Comparison of ENCODE assay signal across 31 mouse cellular contexts in the genomic region with DNA sequence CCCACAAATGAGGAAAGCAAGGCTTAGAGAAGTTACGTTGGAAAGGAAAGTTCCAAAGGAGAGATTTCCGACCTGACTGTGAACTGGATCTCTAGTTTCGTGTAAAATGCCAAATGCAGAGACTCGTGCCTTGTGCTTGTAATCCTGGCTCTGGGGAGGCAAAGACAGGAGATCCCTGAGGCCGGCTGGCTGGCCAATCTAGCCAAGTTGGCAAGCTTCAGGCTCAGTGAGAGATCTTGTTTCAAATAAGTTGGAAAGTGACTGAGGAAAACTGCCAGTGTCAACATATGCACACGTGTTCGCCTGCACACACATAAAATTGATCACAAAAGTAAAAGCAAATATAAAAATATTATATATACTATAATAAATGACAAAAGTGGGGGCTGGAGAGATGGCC. TPM values are rescaled to one million over a fixed set of nuclear protein-coding genes. Genes with fewer than 3 reads are reported as not detected.
DNase-seq lines count a peak whose midpoint lies in the region; ATAC-seq lines count a peak whose summit lies in the region.
"Had no signal": no experiment of that assay in that cellular context is flagged by ENCODE, and none has a peak within 500 bp of the region (broad histone marks: within the 10 kb centered on the region; RNA-seq: fewer than 3 reads in every experiment).

No protein-coding gene starts in this region.

- no peaks in the 10 kb centered on the region for H3K27me3 ChIP-seq in heart, embryonic 12.5 days (replicated peaks)
- H3K27me3 ChIP-seq: forebrain, embryonic 15.5 days; heart, embryonic 13.5 days; hindbrain, embryonic 12.5 days; limb, embryonic 13.5 days; neural tube, embryonic 15.5 days; stomach, embryonic 15.5 days had no signal

- no peak overlapping the region for H3K9ac ChIP-seq in heart, embryonic 12.5 days
- H3K9ac ChIP-seq: forebrain, embryonic 15.5 days; heart, embryonic 13.5 days; hindbrain, embryonic 12.5 days; limb, embryonic 13.5 days; liver, embryonic 14.5 days; lung, embryonic 14.5 days; neural tube, embryonic 15.5 days; stomach, embryonic 15.5 days had no signal

- H3K4me1 ChIP-seq in heart, embryonic 12.5 days (replicated peaks): no peaks in the 10 kb centered on the region
- H3K4me1 ChIP-seq: forebrain, embryonic 15.5 days; heart, embryonic 13.5 days; hindbrain, embryonic 12.5 days; limb, embryonic 13.5 days; midbrain, embryonic 10.5 days; neural tube, embryonic 15.5 days; stomach, embryonic 15.5 days had no signal

- DNase-seq in adrenal gland, postnatal 14 days: peak; percentile 56
- no peak for DNase-seq in adrenal gland, postnatal 25 days
- DNase-seq in heart, adult 11 months: peak; percentile 91
- DNase-seq in fibroblast of lung, adult 2 months (ENCODE audit: low read depth): peak; percentile 51
- peak; percentile 67 for DNase-seq in skeletal muscle tissue, adult 2 months (ENCODE audit: low read depth, low spot score)
- DNase-seq in MN1 (ENCODE audit: low spot score): no peak
- DNase-seq: adrenal gland, adult 2 months; cerebellum, adult 8-10 months; heart, adult 18-20 months; kidney, postnatal 25 days; layer of hippocampus, postnatal 36 days; lung, embryonic 14.5 days; right cerebral cortex, adult 18-20 months; right cerebral cortex, postnatal 4 days; thymus, postnatal 36 days had no signal

- peaks cover 96% of the 10 kb centered on the region for H3K36me3 ChIP-seq in heart, embryonic 12.5 days

- no peak overlapping the region for H3K4me3 ChIP-seq in heart, embryonic 12.5 days
- H3K4me3 ChIP-seq: forebrain, embryonic 15.5 days; heart, embryonic 13.5 days; hindbrain, embryonic 12.5 days; layer of hippocampus, adult 2 months; limb, embryonic 13.5 days; midbrain, embryonic 10.5 days; neural tube, embryonic 15.5 days; stomach, embryonic 15.5 days had no signal

- no peak for ATAC-seq in heart, embryonic 12.5 days (ENCODE audit: insufficient number of reproducible peaks, low FRiP score)
- ATAC-seq: forebrain, embryonic 15.5 days; intestine, postnatal 0 days; midbrain, embryonic 16.5 days had no signal

- 87% methylated on average over 7 of the region's 7 CpGs for WGBS in heart, embryonic 12.5 days

- no peak overlapping the region for H3K4me2 ChIP-seq in heart, embryonic 12.5 days
- H3K4me2 ChIP-seq: forebrain, embryonic 15.5 days; heart, embryonic 13.5 days; hindbrain, embryonic 12.5 days; limb, embryonic 13.5 days; lung, embryonic 14.5 days; neural tube, embryonic 15.5 days; stomach, embryonic 15.5 days had no signal

- H3K27ac ChIP-seq in heart, embryonic 12.5 days (ENCODE audit: poor library complexity, severe bottlenecking): no peak overlapping the region
- H3K27ac ChIP-seq: forebrain, embryonic 15.5 days; heart, embryonic 13.5 days; hindbrain, embryonic 12.5 days; layer of hippocampus, adult 2 months; limb, embryonic 13.5 days; liver, embryonic 14.5 days; midbrain, embryonic 10.5 days; neural tube, embryonic 15.5 days; stomach, embryonic 15.5 days had no signal

- H3K9me3 ChIP-seq in heart, embryonic 12.5 days (replicated peaks): no peaks in the 10 kb centered on the region
- H3K9me3 ChIP-seq: forebrain, embryonic 15.5 days; heart, embryonic 13.5 days; hindbrain, embryonic 12.5 days; limb, embryonic 13.5 days; midbrain, embryonic 10.5 days; neural tube, embryonic 15.5 days; stomach, embryonic 15.5 days had no signal

RNA-seq across cellular contexts. Expression of gene Hsf5, which starts 7.7 kb away (rescaled TPM):
- not detected in 2 replicates for total RNA-seq in adrenal gland, postnatal 14 days (2021)
- total RNA-seq in adrenal gland, postnatal 25 days (2021): 0.09 and 0.24 TPM in 2 replicates
- polyA plus RNA-seq in heart, embryonic 12.5 days (2016; fragmentation: Nextera tagmentation; extraction: Ambion mirVana): 0.13 and 0.15 TPM in 2 replicates
- total RNA-seq: heart, adult 18-20 months; heart, postnatal 25 days had no signal
- polyA plus RNA-seq: intestine, postnatal 0 days had no signal

RNA-seq across cellular contexts. Expression of gene Mtmr4, which starts 17.3 kb away (rescaled TPM):
- 23.7 and 27.7 TPM in 2 replicates for total RNA-seq in adrenal gland, postnatal 14 days (2021)
- total RNA-seq in adrenal gland, postnatal 25 days (2021): 25.3 and 33.2 TPM in 2 replicates
- polyA plus RNA-seq in heart, embryonic 12.5 days (2016; fragmentation: Nextera tagmentation; extraction: Ambion mirVana): 21.9 and 27.3 TPM in 2 replicates

RNA-seq across cellular contexts. Expression of gene Sept4, which starts 40.6 kb away (rescaled TPM):
- 44.4 and 45.3 TPM in 2 replicates for total RNA-seq in adrenal gland, postnatal 14 days (2021)
- total RNA-seq in adrenal gland, postnatal 25 days (2021): 24.3 and 38.6 TPM in 2 replicates
- 10.5 and 11.6 TPM in 2 replicates for polyA plus RNA-seq in heart, embryonic 12.5 days (2016; fragmentation: Nextera tagmentation; extraction: Ambion mirVana)

RNA-seq across cellular contexts. Expression of gene Gm11492, which starts 42.8 kb away (rescaled TPM):
- not detected in 2 replicates for total RNA-seq in adrenal gland, postnatal 14 days (2021)
- not detected in 2 replicates for total RNA-seq in adrenal gland, postnatal 25 days (2021)
- polyA plus RNA-seq in heart, embryonic 12.5 days (2016; fragmentation: Nextera tagmentation; extraction: Ambion mirVana): not detected in 2 replicates
- total RNA-seq: adrenal gland, adult 2 months; heart, adult 18-20 months; heart, postnatal 25 days; layer of hippocampus, adult 2 months; layer of hippocampus, postnatal 36 days; left cerebral cortex, postnatal 10 days had no signal
- polyA plus RNA-seq: adrenal gland, adult 2 months; embryonic facial prominence, embryonic 11.5 days; forebrain, embryonic 15.5 days; heart, embryonic 13.5 days; hindbrain, embryonic 12.5 days; intestine, postnatal 0 days; kidney, embryonic 14.5 days; limb, embryonic 13.5 days; liver, embryonic 14.5 days; lung, embryonic 14.5 days; midbrain, embryonic 10.5 days; midbrain, embryonic 16.5 days; neural tube, embryonic 15.5 days; stomach, embryonic 15.5 days had no signal

RNA-seq across cellular contexts. Expression of gene Rnf43, which starts 53.3 kb away (rescaled TPM):
- 5.7 and 6.4 TPM in 2 replicates for total RNA-seq in adrenal gland, postnatal 14 days (2021)
- total RNA-seq in adrenal gland, postnatal 25 days (2021): 5.5 and 6.1 TPM in 2 replicates
- polyA plus RNA-seq in heart, embryonic 12.5 days (2016; fragmentation: Nextera tagmentation; extraction: Ambion mirVana): 1.4 and 1.9 TPM in 2 replicates

Comparison
In these comparisons a context has a peak if more than half of its experiments do, and no peak if none do; other contexts are left out.
1. DNase-seq: peak in adrenal gland, postnatal 14 days (single experiment), heart, adult 11 months (single experiment), fibroblast of lung, adult 2 months (single experiment) and skeletal muscle tissue, adult 2 months (single experiment); none in adrenal gland, postnatal 25 days (single experiment) and MN1 (single experiment).